In the genomic region with DNA sequence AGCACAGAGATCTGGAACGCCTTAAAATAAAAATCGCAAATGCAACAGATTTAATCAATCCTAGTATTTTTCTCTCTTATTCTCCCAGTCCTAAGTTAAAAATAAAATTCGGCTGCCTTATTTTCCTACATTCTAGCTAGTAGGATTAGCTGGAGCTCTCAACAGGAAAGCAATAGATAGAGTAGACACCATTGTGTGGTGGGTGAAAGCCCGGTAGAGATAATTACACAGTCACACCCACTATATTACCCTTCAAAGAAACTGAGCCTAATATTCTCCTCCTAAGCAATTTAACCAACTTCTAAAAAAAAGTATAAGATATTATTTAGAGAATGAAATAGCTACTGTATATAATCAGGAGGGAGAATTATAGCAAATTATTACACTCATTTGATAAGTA, we compare ENCODE assay signal across 15 mouse cellular contexts.
"Had no signal": no experiment of that assay in that cellular context is flagged by ENCODE, and none has a peak within 500 bp of the region (broad histone marks: within the 10 kb centered on the region; RNA-seq: fewer than 3 reads in every experiment).

No protein-coding gene starts in this region.

- H3K9ac ChIP-seq: neural tube, embryonic 15.5 days; stomach, embryonic 15.5 days had no signal

- H3K27ac ChIP-seq: neural tube, embryonic 15.5 days; stomach, embryonic 15.5 days; stomach, postnatal 0 days had no signal

- H3K4me3 ChIP-seq: neural tube, embryonic 15.5 days; stomach, embryonic 15.5 days had no signal

- DNase-seq: retina, postnatal 1 day; right cerebral cortex, adult 18-20 months; right cerebral cortex, postnatal 14 days; right cerebral cortex, postnatal 25 days; right cerebral cortex, postnatal 4 days; spleen, adult 18-20 months; thymus, adult 18-20 months; thymus, adult 2 months; thymus, postnatal 14 days; thymus, postnatal 25 days; thymus, postnatal 36 days; thymus, postnatal 4 days had no signal

- H3K27me3 ChIP-seq: neural tube, embryonic 15.5 days; stomach, embryonic 15.5 days had no signal

- H3K4me1 ChIP-seq: stomach, embryonic 15.5 days had no signal

- H3K36me3 ChIP-seq: neural tube, embryonic 15.5 days; stomach, embryonic 15.5 days had no signal

- H3K9me3 ChIP-seq: neural tube, embryonic 15.5 days; stomach, embryonic 15.5 days had no signal

- H3K4me2 ChIP-seq: neural tube, embryonic 15.5 days; stomach, embryonic 15.5 days had no signal
